Mouse (Mus musculus): ENCODE results near the gene Nrxn3. TPM values are rescaled to one million over a fixed set of nuclear protein-coding genes. Genes with fewer than 3 reads are reported as not detected.

The Nrxn3 gene
- polyA plus RNA-seq, 1 experiment from 2014 or later, result 1.4 TPM

DNA sequence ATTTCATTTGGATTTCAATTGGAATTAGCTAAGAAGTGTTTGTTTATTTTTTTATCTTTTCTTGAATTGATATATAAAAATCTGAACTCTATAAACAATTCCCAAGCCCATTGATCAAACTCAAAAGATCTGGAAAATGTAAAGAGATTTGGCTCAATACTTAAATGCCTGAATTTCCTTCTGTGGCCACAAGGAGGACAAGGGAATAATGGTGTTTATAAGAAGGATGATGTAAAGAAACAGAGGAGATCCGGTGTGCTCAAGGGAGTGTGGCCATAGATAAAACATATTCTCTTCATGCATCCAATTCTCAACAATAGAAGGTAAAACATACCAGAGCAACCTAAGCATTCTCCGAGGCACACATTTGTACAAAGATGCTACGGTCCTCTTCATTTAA lies 1085.5 kb downstream of the Nrxn3 start:
- Histone ChIP-seq H3K27me3 (replicated peaks; ENCODE audit: control insufficient read depth, insufficient read depth, low read length) (0 out of 2 replicates have a peak, but pooled peaks cover under 1% of the 10 kb centered on the region), H3K4me3 (ENCODE audit: low read length) (no peak overlapping the region), H3K9me3 (ENCODE audit: control insufficient read depth, low read length) (no peaks in the 10 kb centered on the region), H3K4me2 (ENCODE audit: low read depth, low read length) (no peak overlapping the region), H3K27ac (ENCODE audit: low read length) (no peak overlapping the region), H3K4me1 (ENCODE audit: control insufficient read depth, insufficient read depth, low read length) (0 out of 2 replicates have a peak, but pooled peaks cover 3% of the 10 kb centered on the region), H3K9ac (ENCODE audit: low read depth, low read length) (no peak overlapping the region), H3K36me3 (ENCODE audit: control insufficient read depth, insufficient read depth, low read length) (no peaks in the 10 kb centered on the region)
- no peak for ATAC-seq
- 61% methylated on average over 3 of the region's 3 CpGs for WGBS

DNA sequence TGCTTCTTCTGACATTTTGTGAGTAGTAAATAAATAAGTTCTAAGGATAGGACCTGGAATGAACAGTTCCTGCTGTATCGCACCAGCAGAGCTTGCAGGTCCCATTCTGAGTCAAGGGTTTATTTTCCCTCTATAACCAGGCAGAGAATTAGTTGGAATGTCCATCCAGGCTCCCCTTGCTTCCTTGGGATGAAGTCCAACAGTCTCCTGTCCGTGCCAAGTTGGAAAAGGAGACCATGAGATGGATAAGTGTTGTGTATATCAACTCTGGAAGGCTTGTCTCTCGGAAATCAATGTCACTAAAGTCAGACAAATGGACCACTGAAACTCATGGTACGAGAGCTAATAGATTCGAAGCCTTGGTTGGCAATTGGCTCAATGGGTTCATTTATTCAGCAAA lies 1087.5 kb downstream of the Nrxn3 start:
- 0 out of 2 replicates have a peak, but pooled peaks cover 3% of the 10 kb centered on the region for H3K4me1 ChIP-seq (ENCODE audit: control insufficient read depth, insufficient read depth, low read length)
- H3K4me2 ChIP-seq (ENCODE audit: low read depth, low read length), result no peak overlapping the region
- 79% methylated on average over 5 of the region's 5 CpGs for WGBS
- no peaks in the 10 kb centered on the region for H3K9me3 ChIP-seq (ENCODE audit: control insufficient read depth, low read length)
- ATAC-seq, result no peak
- H3K36me3 ChIP-seq (ENCODE audit: control insufficient read depth, insufficient read depth, low read length), result no peaks in the 10 kb centered on the region
- no peak overlapping the region for H3K4me3 ChIP-seq (ENCODE audit: low read length)
- H3K9ac ChIP-seq (ENCODE audit: low read depth, low read length), result no peak overlapping the region
- H3K27ac ChIP-seq (ENCODE audit: low read length), result no peak overlapping the region
- H3K27me3 ChIP-seq (replicated peaks; ENCODE audit: control insufficient read depth, insufficient read depth, low read length), result 0 out of 2 replicates have a peak, but pooled peaks cover 12% of the 10 kb centered on the region

DNA sequence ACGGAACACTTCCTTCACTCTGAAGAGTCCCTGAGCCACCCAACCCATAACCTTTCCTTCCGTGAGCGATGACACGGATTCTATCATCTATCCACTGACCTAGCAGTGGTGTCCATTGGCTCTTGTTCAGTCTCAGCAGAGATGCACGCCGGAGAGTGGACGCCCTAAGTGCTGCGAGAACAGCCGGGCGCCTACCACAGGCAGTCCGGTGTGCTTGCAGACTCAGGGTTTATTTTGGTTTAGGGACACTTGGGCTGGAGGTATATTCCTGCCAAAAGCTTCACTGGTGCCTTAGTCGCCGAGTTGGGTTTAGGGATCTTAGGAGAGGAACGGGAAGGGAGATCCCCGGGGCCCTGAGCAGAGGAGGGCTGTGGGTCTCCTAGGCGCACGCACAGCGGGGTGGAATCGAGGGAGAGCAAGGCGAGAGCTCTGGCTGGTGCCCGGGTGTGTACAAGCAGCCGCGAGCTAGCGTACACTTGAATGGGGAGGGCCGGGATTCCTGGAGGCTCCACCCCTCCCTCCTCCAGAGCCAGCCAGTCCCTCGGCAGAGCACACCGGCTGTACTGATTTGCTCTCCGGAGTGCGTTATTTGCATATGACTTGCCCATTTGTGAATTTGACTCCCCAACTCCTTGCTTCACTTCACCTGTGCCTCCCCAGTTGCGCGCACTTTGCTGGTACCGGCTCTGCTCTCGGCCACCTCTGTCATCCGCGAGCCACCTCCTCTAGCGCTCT lies 1089.3 kb downstream of the Nrxn3 start:
- no peaks in the 10 kb centered on the region for H3K9me3 ChIP-seq (ENCODE audit: control insufficient read depth, low read length)
- peak overlapping the region; percentile 48 for H3K9ac ChIP-seq (ENCODE audit: low read depth, low read length)
- H3K4me2 ChIP-seq (ENCODE audit: low read depth, low read length), result peak overlapping the region; percentile 80
- H3K36me3 ChIP-seq (ENCODE audit: control insufficient read depth, insufficient read depth, low read length), result no peaks in the 10 kb centered on the region
- H3K4me1 ChIP-seq (ENCODE audit: control insufficient read depth, insufficient read depth, low read length), result 0 out of 2 replicates have a peak, but pooled peaks cover 3% of the 10 kb centered on the region
- H3K4me3 ChIP-seq (ENCODE audit: low read length), result peak overlapping the region; percentile 46
- peak; percentile 100 for ATAC-seq
- H3K27me3 ChIP-seq (replicated peaks; ENCODE audit: control insufficient read depth, insufficient read depth, low read length), result 0 out of 2 replicates have a peak, but pooled peaks cover 12% of the 10 kb centered on the region
- under 1% methylated on average over 36 of the region's 36 CpGs for WGBS
- no peak overlapping the region for H3K27ac ChIP-seq (ENCODE audit: low read length)

DNA sequence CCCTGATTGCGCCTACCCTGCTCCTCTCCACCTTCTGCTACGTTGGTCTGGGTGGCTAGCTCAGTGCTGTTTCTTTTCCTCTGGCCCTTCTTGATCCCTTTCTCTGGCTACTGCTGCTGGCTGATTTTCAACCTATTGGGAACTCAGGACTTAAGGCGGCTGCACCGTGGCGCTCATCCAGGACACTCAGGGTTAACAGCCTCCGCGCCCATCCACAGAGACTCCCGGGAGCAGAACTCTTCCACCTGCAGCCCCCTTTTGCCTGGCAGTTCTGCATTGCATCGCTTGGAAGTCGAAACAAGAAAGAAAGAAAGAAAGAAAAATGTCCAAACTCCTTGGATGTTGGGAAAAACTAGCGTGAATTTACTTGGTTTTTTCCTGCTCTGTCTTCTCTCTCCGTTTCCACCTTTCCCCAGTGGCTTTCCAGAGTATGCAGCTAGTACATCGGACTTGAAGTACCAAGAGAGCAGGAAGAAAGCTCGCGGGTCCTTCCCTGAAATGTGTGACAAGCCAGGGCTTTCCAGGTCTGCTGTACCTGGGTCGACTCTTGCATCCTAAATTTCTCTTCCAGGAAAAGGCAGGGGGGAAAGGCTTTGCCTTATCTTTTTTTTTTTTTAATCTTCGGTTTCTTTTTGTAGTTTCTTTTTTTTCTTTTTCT lies 1090.0 kb downstream of the Nrxn3 start:
- peak overlapping the region; percentile 80 for H3K4me2 ChIP-seq (ENCODE audit: low read depth, low read length)
- H3K9me3 ChIP-seq (ENCODE audit: control insufficient read depth, low read length), result no peaks in the 10 kb centered on the region
- 0 out of 2 replicates have a peak, but pooled peaks cover 3% of the 10 kb centered on the region for H3K4me1 ChIP-seq (ENCODE audit: control insufficient read depth, insufficient read depth, low read length)
- WGBS, result 1% methylated on average over 17 of the region's 17 CpGs
- ATAC-seq, result no peak
- H3K27ac ChIP-seq (ENCODE audit: low read length), result no peak overlapping the region
- 0 out of 2 replicates have a peak, but pooled peaks cover 12% of the 10 kb centered on the region for H3K27me3 ChIP-seq (replicated peaks; ENCODE audit: control insufficient read depth, insufficient read depth, low read length)
- peak overlapping the region; percentile 46 for H3K4me3 ChIP-seq (ENCODE audit: low read length)
- H3K9ac ChIP-seq (ENCODE audit: low read depth, low read length), result no peak overlapping the region; the same call in none of the 2 replicates
- no peaks in the 10 kb centered on the region for H3K36me3 ChIP-seq (ENCODE audit: control insufficient read depth, insufficient read depth, low read length)

DNA sequence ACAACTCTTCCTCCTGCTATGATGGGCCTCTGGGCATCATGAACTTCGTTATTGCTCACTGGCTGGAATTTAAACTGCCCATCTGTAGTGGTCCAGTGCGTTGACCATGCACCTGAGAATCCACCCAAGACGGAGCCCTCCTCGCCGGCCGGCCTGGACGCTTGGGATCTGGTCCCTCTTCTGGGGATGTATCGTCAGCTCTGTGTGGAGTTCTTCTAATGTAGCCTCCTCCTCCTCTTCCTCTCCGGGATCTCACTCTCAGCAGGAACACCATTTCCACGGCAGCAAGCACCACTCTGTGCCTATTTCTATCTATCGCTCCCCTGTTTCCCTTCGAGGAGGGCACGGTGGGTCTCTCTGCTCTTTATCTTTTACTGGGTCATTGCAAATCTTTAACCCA lies 1090.6 kb downstream of the Nrxn3 start:
- Histone ChIP-seq H3K9me3 (ENCODE audit: control insufficient read depth, low read length) (no peaks in the 10 kb centered on the region), H3K27ac (ENCODE audit: low read length) (no peak overlapping the region), H3K27me3 (replicated peaks; ENCODE audit: control insufficient read depth, insufficient read depth, low read length) (0 out of 2 replicates have a peak, but pooled peaks cover 12% of the 10 kb centered on the region), H3K9ac (ENCODE audit: low read depth, low read length) (no peak overlapping the region), H3K4me2 (ENCODE audit: low read depth, low read length) (no peak overlapping the region; the same call in 1 of the 2 replicates), H3K36me3 (ENCODE audit: control insufficient read depth, insufficient read depth, low read length) (no peaks in the 10 kb centered on the region), H3K4me1 (ENCODE audit: control insufficient read depth, insufficient read depth, low read length) (0 out of 2 replicates have a peak, but pooled peaks cover 3% of the 10 kb centered on the region), H3K4me3 (ENCODE audit: low read length) (no peak overlapping the region; the same call in 1 of the 2 replicates)
- WGBS, result 12% methylated on average over 13 of the region's 13 CpGs
- ATAC-seq, result no peak

DNA sequence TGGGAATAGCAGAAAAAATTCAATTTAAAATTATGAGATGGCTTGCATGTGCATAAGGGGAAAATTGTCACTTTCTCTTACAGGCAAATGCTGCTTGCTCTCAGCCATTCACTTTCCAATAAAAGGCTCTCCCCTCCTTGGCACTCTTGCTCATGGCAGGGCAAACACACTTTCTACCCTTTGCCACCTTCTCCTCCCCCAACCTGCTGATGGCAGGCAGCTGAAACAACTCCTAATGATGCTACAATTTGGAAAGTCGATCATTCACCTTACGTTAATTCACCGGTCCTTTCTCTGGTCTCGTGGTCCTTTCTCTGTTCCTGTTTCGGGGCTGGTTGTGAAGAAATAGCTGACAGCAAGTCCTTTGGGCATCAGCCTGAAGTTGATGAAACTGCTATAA lies 1091.0 kb downstream of the Nrxn3 start:
- WGBS, result 76% methylated on average over 5 of the region's 5 CpGs
- H3K27ac ChIP-seq (ENCODE audit: low read length), result no peak overlapping the region
- no peaks in the 10 kb centered on the region for H3K9me3 ChIP-seq (ENCODE audit: control insufficient read depth, low read length)
- H3K4me1 ChIP-seq (ENCODE audit: control insufficient read depth, insufficient read depth, low read length), result 0 out of 2 replicates have a peak, but pooled peaks cover 3% of the 10 kb centered on the region
- H3K27me3 ChIP-seq (replicated peaks; ENCODE audit: control insufficient read depth, insufficient read depth, low read length), result 0 out of 2 replicates have a peak, but pooled peaks cover 12% of the 10 kb centered on the region
- H3K9ac ChIP-seq (ENCODE audit: low read depth, low read length), result no peak overlapping the region
- no peak overlapping the region for H3K4me2 ChIP-seq (ENCODE audit: low read depth, low read length)
- H3K4me3 ChIP-seq (ENCODE audit: low read length), result no peak overlapping the region
- H3K36me3 ChIP-seq (ENCODE audit: control insufficient read depth, insufficient read depth, low read length), result no peaks in the 10 kb centered on the region
- ATAC-seq, result no peak

DNA sequence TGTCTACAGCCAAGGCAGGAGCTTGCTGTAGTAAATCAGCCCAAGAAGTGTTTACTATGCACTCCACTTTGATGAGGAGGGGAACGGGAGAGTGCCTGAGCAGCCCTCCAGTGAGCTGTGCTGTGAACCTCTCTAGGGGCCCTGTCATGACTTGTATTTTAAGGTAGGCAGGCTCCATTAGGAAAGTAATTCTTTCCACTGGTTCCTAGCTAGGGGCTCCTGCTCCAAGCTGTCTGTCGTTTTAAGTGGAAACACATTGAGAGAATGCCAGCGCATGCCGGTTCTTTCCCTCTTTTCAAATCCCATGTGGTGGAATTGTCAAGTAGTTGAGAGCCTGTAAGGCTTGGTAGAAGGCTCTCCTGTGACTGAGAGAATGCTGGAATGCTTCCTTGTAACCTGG lies 1091.9 kb downstream of the Nrxn3 start:
- ATAC-seq, result no peak
- no peaks in the 10 kb centered on the region for H3K9me3 ChIP-seq (ENCODE audit: control insufficient read depth, low read length)
- no peak overlapping the region for H3K9ac ChIP-seq (ENCODE audit: low read depth, low read length)
- 0 out of 2 replicates have a peak, but pooled peaks cover 3% of the 10 kb centered on the region for H3K4me1 ChIP-seq (ENCODE audit: control insufficient read depth, insufficient read depth, low read length)
- H3K27ac ChIP-seq (ENCODE audit: low read length), result no peak overlapping the region
- H3K4me2 ChIP-seq (ENCODE audit: low read depth, low read length), result no peak overlapping the region
- H3K4me3 ChIP-seq (ENCODE audit: low read length), result no peak overlapping the region
- no peaks in the 10 kb centered on the region for H3K36me3 ChIP-seq (ENCODE audit: control insufficient read depth, insufficient read depth, low read length)
- H3K27me3 ChIP-seq (replicated peaks; ENCODE audit: control insufficient read depth, insufficient read depth, low read length), result 0 out of 2 replicates have a peak, but pooled peaks cover 12% of the 10 kb centered on the region
- WGBS, result 59% methylated on average over 4 of the region's 4 CpGs

DNA sequence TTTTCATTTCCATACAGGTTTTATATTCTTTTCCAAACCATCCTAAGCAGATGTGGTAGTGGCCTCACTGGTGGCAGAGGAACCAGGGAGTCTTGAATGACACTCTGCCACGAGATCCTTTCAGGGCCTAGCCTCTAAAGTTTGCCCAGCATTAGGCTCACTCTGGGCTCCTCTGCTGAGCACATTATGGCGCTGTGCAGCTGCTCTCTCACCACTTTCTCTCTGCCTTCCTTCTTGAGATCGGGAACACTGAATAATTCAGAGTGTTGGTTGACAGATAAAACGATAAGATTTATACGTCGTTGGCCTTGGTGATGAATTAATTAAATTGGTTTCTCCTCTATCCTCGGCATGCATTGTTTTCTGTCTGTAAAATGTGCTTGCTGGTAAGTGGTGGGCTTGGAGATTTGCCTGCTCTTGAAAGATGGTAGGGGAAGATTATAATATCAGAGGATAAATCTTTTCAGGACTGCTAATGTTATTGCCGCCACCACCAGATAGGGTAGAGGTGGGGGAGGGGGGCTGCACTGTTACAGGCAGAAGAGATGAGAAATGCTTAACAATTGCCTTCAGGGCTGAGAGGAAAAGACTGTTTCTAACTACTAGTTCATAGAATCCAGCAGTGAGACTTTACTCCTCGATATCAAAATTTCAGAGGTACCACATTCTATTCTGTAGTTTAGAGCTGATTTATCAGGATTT lies 1094.5 kb downstream of the Nrxn3 start:
- H3K36me3 ChIP-seq (ENCODE audit: control insufficient read depth, insufficient read depth, low read length), result no peaks in the 10 kb centered on the region
- H3K4me1 ChIP-seq (ENCODE audit: control insufficient read depth, insufficient read depth, low read length), result 0 out of 2 replicates have a peak, but pooled peaks cover 3% of the 10 kb centered on the region
- H3K9ac ChIP-seq (ENCODE audit: low read depth, low read length), result no peak overlapping the region
- no peak for ATAC-seq
- H3K27ac ChIP-seq (ENCODE audit: low read length), result no peak overlapping the region
- WGBS, result 63% methylated on average over 9 of the region's 9 CpGs
- H3K4me3 ChIP-seq (ENCODE audit: low read length), result no peak overlapping the region
- H3K4me2 ChIP-seq (ENCODE audit: low read depth, low read length), result no peak overlapping the region
- H3K9me3 ChIP-seq (ENCODE audit: control insufficient read depth, low read length), result no peaks in the 10 kb centered on the region
- H3K27me3 ChIP-seq (replicated peaks; ENCODE audit: control insufficient read depth, insufficient read depth, low read length), result 0 out of 2 replicates have a peak, but pooled peaks cover 12% of the 10 kb centered on the region

DNA sequence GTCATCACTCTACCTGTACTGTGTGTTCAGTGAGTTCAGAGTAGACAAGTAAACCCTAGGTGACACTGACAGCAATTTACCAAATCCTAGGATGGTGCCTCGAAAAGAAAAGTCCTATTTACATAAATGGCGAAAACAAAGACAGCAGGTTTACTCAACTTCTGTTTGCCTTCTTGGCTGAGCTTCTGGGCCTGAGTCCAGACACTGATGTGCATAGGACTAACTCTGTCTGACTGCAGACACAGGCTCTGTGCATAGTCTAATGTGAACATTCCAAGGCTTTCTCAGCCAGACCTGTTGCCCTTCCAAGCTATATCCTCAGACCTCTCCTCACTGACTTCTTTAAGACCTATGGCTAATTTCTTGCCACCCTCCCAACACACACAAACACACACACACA lies 1095.5 kb downstream of the Nrxn3 start:
- H3K27me3 ChIP-seq (replicated peaks; ENCODE audit: control insufficient read depth, insufficient read depth, low read length), result 0 out of 2 replicates have a peak, but pooled peaks cover 11% of the 10 kb centered on the region
- ATAC-seq, result no peak
- no peaks in the 10 kb centered on the region for H3K4me1 ChIP-seq (ENCODE audit: control insufficient read depth, insufficient read depth, low read length)
- H3K36me3 ChIP-seq (ENCODE audit: control insufficient read depth, insufficient read depth, low read length), result no peaks in the 10 kb centered on the region
- no peaks in the 10 kb centered on the region for H3K9me3 ChIP-seq (ENCODE audit: control insufficient read depth, low read length)
- H3K27ac ChIP-seq (ENCODE audit: low read length), result no peak overlapping the region
- WGBS, result 62% methylated on average over 2 of the region's 2 CpGs
- H3K4me2 ChIP-seq (ENCODE audit: low read depth, low read length), result no peak overlapping the region
- H3K9ac ChIP-seq (ENCODE audit: low read depth, low read length), result no peak overlapping the region
- no peak overlapping the region for H3K4me3 ChIP-seq (ENCODE audit: low read length)
